Mouse (Mus musculus): ENCODE measurements around the gene Stk11ip. TPM values are rescaled to one million over a fixed set of nuclear protein-coding genes. Genes with fewer than 3 reads are reported as not detected.

Stk11ip gene
- polyA plus RNA-seq, 1 experiment from 2014 or later: 19.5 TPM

Other genes starting within 250 kb of the Stk11ip start
- gene Resp18, start 243.1 kb upstream of the Stk11ip start, polyA plus RNA-seq (2015; fragmentation: Nextera tagmentation; extraction: Ambion mirVana): 1.6 and 2.1 TPM in 2 replicates
- gene Dnpep, start 203.5 kb upstream of the Stk11ip start, polyA plus RNA-seq (2015; fragmentation: Nextera tagmentation; extraction: Ambion mirVana): 118 and 122 TPM in 2 replicates
- 57.1 and 64.0 TPM in 2 replicates for gene Des, start 161.2 kb upstream of the Stk11ip start, polyA plus RNA-seq (2015; fragmentation: Nextera tagmentation; extraction: Ambion mirVana)
- 38.5 and 38.9 TPM in 2 replicates for gene Speg, start 146.2 kb upstream of the Stk11ip start, polyA plus RNA-seq (2015; fragmentation: Nextera tagmentation; extraction: Ambion mirVana)
- 80.5 and 92.4 TPM in 2 replicates for gene Gmppa, start 85.6 kb upstream of the Stk11ip start, polyA plus RNA-seq (2015; fragmentation: Nextera tagmentation; extraction: Ambion mirVana)
- gene Asic4, start 71.1 kb upstream of the Stk11ip start, polyA plus RNA-seq (2015; fragmentation: Nextera tagmentation; extraction: Ambion mirVana): 0.05 and 0.11 TPM in 2 replicates
- 22.9 and 25.2 TPM in 2 replicates for gene Chpf, start 42.2 kb upstream of the Stk11ip start, polyA plus RNA-seq (2015; fragmentation: Nextera tagmentation; extraction: Ambion mirVana)
- 0.65 and 1.3 TPM in 2 replicates for gene Tmem198, start 42.0 kb upstream of the Stk11ip start, polyA plus RNA-seq (2015; fragmentation: Nextera tagmentation; extraction: Ambion mirVana)
- gene Obsl1, start 15.1 kb upstream of the Stk11ip start, polyA plus RNA-seq (2015; fragmentation: Nextera tagmentation; extraction: Ambion mirVana): 46.3 and 48.0 TPM in 2 replicates
- gene Inha, start 14.5 kb upstream of the Stk11ip start, polyA plus RNA-seq (2015; fragmentation: Nextera tagmentation; extraction: Ambion mirVana): 3.8 and 4.1 TPM in 2 replicates
- gene Slc4a3, start 24.7 kb downstream of the Stk11ip start, polyA plus RNA-seq (2015; fragmentation: Nextera tagmentation; extraction: Ambion mirVana): 10.2 and 12.3 TPM in 2 replicates